24 mouse cellular contexts compared by ENCODE assay signal in genomic region chr9:53806496-53807086, GRCm38 (mm10). TPM values are rescaled to one million over a fixed set of nuclear protein-coding genes. Genes with fewer than 3 reads are reported as not detected.
DNase-seq lines count a peak whose midpoint lies in the region; ATAC-seq lines count a peak whose summit lies in the region.
"Had no signal": no experiment of that assay in that cellular context is flagged by ENCODE, and none has a peak within 500 bp of the region (broad histone marks: within the 10 kb centered on the region; RNA-seq: fewer than 3 reads in every experiment).

No protein-coding gene starts in this region.

- H3K9ac ChIP-seq in kidney, embryonic 16.5 days (replicated peaks; ENCODE audit: low read length), result no peak overlapping the region
- H3K9ac ChIP-seq: heart, embryonic 13.5 days; lung, embryonic 14.5 days; midbrain, embryonic 15.5 days had no signal

- WGBS in kidney, embryonic 16.5 days, result 12% methylated on average over 7 of the region's 7 CpGs

- H3K27ac ChIP-seq in kidney, embryonic 16.5 days (ENCODE audit: low read length), result no peak overlapping the region
- H3K27ac ChIP-seq: heart, embryonic 13.5 days; hindbrain, embryonic 10.5 days; kidney, postnatal 0 days; layer of hippocampus, adult 2 months; midbrain, embryonic 15.5 days had no signal

- no peak overlapping the region for H3K4me2 ChIP-seq in kidney, embryonic 16.5 days (replicated peaks; ENCODE audit: low read depth, low read length)
- H3K4me2 ChIP-seq: heart, embryonic 13.5 days; liver, embryonic 11.5 days; lung, embryonic 14.5 days; midbrain, embryonic 15.5 days had no signal

- peaks cover 3% of the 10 kb centered on the region; the same call in 1 of the 2 replicates for H3K4me1 ChIP-seq in kidney, embryonic 16.5 days (ENCODE audit: insufficient read depth, low read length)
- H3K4me1 ChIP-seq: hindbrain, embryonic 10.5 days; midbrain, embryonic 15.5 days had no signal

- DNase-seq in A20 (ENCODE audit: low read depth, low spot score) (peak; percentile 43), WW6 (ENCODE audit: low read depth, low spot score) (peak; percentile 56)
- DNase-seq in thymus, adult 18-20 months, result peak; percentile 41 to 61
- DNase-seq in gastrocnemius, postnatal 25 days, result no peak
- no peak for DNase-seq in ovary, postnatal 14 days (ENCODE audit: low spot score)
- DNase-seq in gastrocnemius, postnatal 4 days (ENCODE audit: low spot score in 2 of 2), result no peak
- DNase-seq: adrenal gland, adult 2 months; cerebellum, adult 11 months; cerebellum, postnatal 14 days; gastrocnemius, postnatal 36 days; lung, embryonic 14.5 days had no signal

- H3K36me3 ChIP-seq in kidney, embryonic 16.5 days (ENCODE audit: insufficient read depth, low read length), result no peaks in the 10 kb centered on the region
- H3K36me3 ChIP-seq: heart, embryonic 13.5 days; hindbrain, embryonic 10.5 days; limb, embryonic 10.5 days; midbrain, embryonic 15.5 days had no signal

- H3K4me3 ChIP-seq in kidney, embryonic 16.5 days (ENCODE audit: low read length), result no peak overlapping the region
- H3K4me3 ChIP-seq: heart, embryonic 13.5 days; hindbrain, embryonic 10.5 days; layer of hippocampus, adult 2 months; limb, embryonic 10.5 days; midbrain, embryonic 15.5 days had no signal

- peak; percentile 81 for ATAC-seq in CD4-positive, CD25-positive, alpha-beta regulatory T cell, adult 4 months
- no peak for ATAC-seq in kidney, embryonic 16.5 days (ENCODE audit: low FRiP score, low TSS enrichment)
- ATAC-seq: intestine, embryonic 16.5 days; midbrain, embryonic 15.5 days; Patski had no signal

- H3K27me3 ChIP-seq in kidney, embryonic 16.5 days (ENCODE audit: insufficient read depth, low read length), result no peaks in the 10 kb centered on the region
- H3K27me3 ChIP-seq: heart, embryonic 13.5 days; midbrain, embryonic 15.5 days; Patski had no signal

- H3K9me3 ChIP-seq in kidney, embryonic 16.5 days (ENCODE audit: low read length), result no peaks in the 10 kb centered on the region
- H3K9me3 ChIP-seq: heart, embryonic 13.5 days; hindbrain, embryonic 10.5 days; limb, embryonic 10.5 days; midbrain, embryonic 15.5 days had no signal

RNA-seq across cellular contexts. Expression of gene Slc35f2, which starts 35.3 kb away (rescaled TPM):
- 10 to 100 TPM; 10.5 to 14.8 TPM for polyA plus RNA-seq in CD4-positive, CD25-positive, alpha-beta regulatory T cell, adult 4 months (2017; shearing (Covaris generic))
- not detected for total RNA-seq in gastrocnemius, postnatal 25 days (2021)
- 20.1 and 20.4 TPM in 2 replicates for polyA plus RNA-seq in kidney, embryonic 16.5 days (2015; fragmentation: Nextera tagmentation; extraction: Ambion mirVana)
- under 1 TPM in 1 of 2 experiments, not detected in 1; 0.25 TPM for total RNA-seq in gastrocnemius, postnatal 4 days (2021)
- total RNA-seq: gastrocnemius, postnatal 36 days had no signal

RNA-seq across cellular contexts. Expression of gene Sln, which starts 43.4 kb away (rescaled TPM):
- polyA plus RNA-seq in CD4-positive, CD25-positive, alpha-beta regulatory T cell, adult 4 months (2017; shearing (Covaris generic)), result not detected
- 1 to 10 TPM in 1 of 2 experiments, under 1 TPM in 1; 0.40 to 1.8 TPM for total RNA-seq in gastrocnemius, postnatal 25 days (2021)
- 4.5 TPM in 2 replicates for polyA plus RNA-seq in kidney, embryonic 16.5 days (2015; fragmentation: Nextera tagmentation; extraction: Ambion mirVana)
- total RNA-seq in gastrocnemius, postnatal 4 days (2021), result 100 to 1,000 TPM; 183 to 236 TPM
- total RNA-seq: adrenal gland, adult 2 months; left cerebral cortex, adult 18-20 months had no signal
- polyA plus RNA-seq: adrenal gland, adult 2 months; forebrain, embryonic 11.5 days; hindbrain, embryonic 10.5 days; kidney, postnatal 0 days; midbrain, embryonic 15.5 days; Patski had no signal

Comparison
In these comparisons a context has a peak if more than half of its experiments do, and no peak if none do; other contexts are left out.
1. RNA of gene Sln, which starts 43.4 kb away (total RNA-seq): 183 to 236 TPM in gastrocnemius, postnatal 4 days; 0.40 to 1.8 TPM in gastrocnemius, postnatal 25 days; every median in the first group is over 10 times any median in the second.
2. DNase-seq: peak in A20 (single experiment), WW6 (single experiment) and thymus, adult 18-20 months (2 of 2); none in gastrocnemius, postnatal 25 days (single experiment), ovary, postnatal 14 days (single experiment) and gastrocnemius, postnatal 4 days (0 of 2).